Mouse (Mus musculus): ENCODE data around the gene Hoxa5.

Hoxa5 gene

GRCm38 (mm10) chr6:52240389-52241000 lies 36.1 kb upstream of the Hoxa5 start, which contains the start of gene Hoxa10:
Gene Hoxa10, minus strand, starts transcription at chr6:52240854.
- no peak for DNase-seq (ENCODE audit: low read depth, low spot score)

GRCm38 (mm10) chr6:52239625-52240388 lies 35.4 kb upstream of the Hoxa5 start:
- no peak for DNase-seq (ENCODE audit: low read depth, low spot score)

GRCm38 (mm10) chr6:52238976-52239375 lies 34.6 kb upstream of the Hoxa5 start:
- DNase-seq (ENCODE audit: low read depth, low spot score), result no peak

- DNase-seq (ENCODE audit: low read depth, low spot score), result no peak
Measured at GRCm38 (mm10) chr6:52238155-52238545, 33.8 kb upstream of the Hoxa5 start.

GRCm38 (mm10) chr6:52237346-52238154 lies 33.2 kb upstream of the Hoxa5 start:
- no peak for DNase-seq (ENCODE audit: low read depth, low spot score)

GRCm38 (mm10) chr6:52236806-52237205 lies 32.4 kb upstream of the Hoxa5 start:
- no peak for DNase-seq (ENCODE audit: low read depth, low spot score)

- DNase-seq (ENCODE audit: low read depth, low spot score), result no peak
Measured at GRCm38 (mm10) chr6:52235866-52236265, 31.5 kb upstream of the Hoxa5 start.

- DNase-seq (ENCODE audit: low read depth, low spot score), result no peak
Measured at GRCm38 (mm10) chr6:52235267-52235666, 30.9 kb upstream of the Hoxa5 start.

GRCm38 (mm10) chr6:52234428-52235140 lies 30.2 kb upstream of the Hoxa5 start:
- no peak for DNase-seq (ENCODE audit: low read depth, low spot score)

- DNase-seq (ENCODE audit: low read depth, low spot score), result no peak
Measured at GRCm38 (mm10) chr6:52233546-52234427, 29.4 kb upstream of the Hoxa5 start.

GRCm38 (mm10) chr6:52232984-52233545 lies 28.7 kb upstream of the Hoxa5 start:
- no peak for DNase-seq (ENCODE audit: low read depth, low spot score)

- no peak for DNase-seq (ENCODE audit: low read depth, low spot score)
Measured at GRCm38 (mm10) chr6:52232568-52232965, 28.2 kb upstream of the Hoxa5 start.

GRCm38 (mm10) chr6:52231885-52232567 lies 27.6 kb upstream of the Hoxa5 start:
- DNase-seq (ENCODE audit: low read depth, low spot score), result no peak

GRCm38 (mm10) chr6:52230516-52231165 lies 26.3 kb upstream of the Hoxa5 start, which contains the start of gene Hoxa9:
Gene Hoxa9, minus strand, starts transcription at chr6:52231089.
- no peak for DNase-seq (ENCODE audit: low read depth, low spot score)

- no peak for DNase-seq (ENCODE audit: low read depth, low spot score)
Measured at GRCm38 (mm10) chr6:52229558-52230416, 25.4 kb upstream of the Hoxa5 start.

- no peak for DNase-seq (ENCODE audit: low read depth, low spot score)
Measured at GRCm38 (mm10) chr6:52228475-52229465, 24.4 kb upstream of the Hoxa5 start.

Data from retina, adult 2 months (tissue).